Mouse (Mus musculus): ENCODE data around the gene Mrpl50. TPM values are rescaled to one million over a fixed set of nuclear protein-coding genes. Genes with fewer than 3 reads are reported as not detected.

Mrpl50 gene
- total RNA-seq (2023) = 10.7 TPM

GRCm38 (mm10) chr4:49520572-49521340, at the start of gene Mrpl50, which contains the start of gene Zfp189:
TSS of gene Mrpl50 (minus strand) at chr4:49521093.
TSS of gene Zfp189 (plus strand) at chr4:49521176.

GRCm38 (mm10) chr4:49549383-49549782, 28.5 kb upstream of the Mrpl50 start, which contains the start of gene Aldob:
TSS of gene Aldob (minus strand) at chr4:49549546.

GRCm38 (mm10) chr4:49506386-49506785, 14.5 kb downstream of the Mrpl50 start, which contains the start of gene Baat:
TSS of gene Baat (minus strand) at chr4:49506557.

GRCm38 (mm10) chr4:49473435-49474100, 47.3 kb downstream of the Mrpl50 start, which contains the start of gene Acnat1:
TSS of gene Acnat1 (minus strand) at chr4:49473912.

Other genes with a start within 250 kb of the Mrpl50 start
- gene Acnat2, start 112.9 kb downstream of the Mrpl50 start, total RNA-seq (2023) = not detected
- not detected for gene Acnat1, start 47.2 kb downstream of the Mrpl50 start, total RNA-seq (2023)
- not detected for gene Baat, start 14.5 kb downstream of the Mrpl50 start, total RNA-seq (2023)
- 4.3 TPM for gene Zfp189, start 83 bp upstream of the Mrpl50 start, total RNA-seq (2023)
- gene Aldob, start 28.5 kb upstream of the Mrpl50 start, total RNA-seq (2023) = not detected
- gene Tmem246, start 76.8 kb upstream of the Mrpl50 start, total RNA-seq (2023) = not detected
- gene Rnf20, start 110.9 kb upstream of the Mrpl50 start, total RNA-seq (2023) = 130 TPM
- not detected for gene Ppp3r2, start 160.9 kb upstream of the Mrpl50 start, total RNA-seq (2023)

All from CD8-positive naive resting alpha-beta T cell, adult 57 days (primary cell).